Mouse (Mus musculus): ENCODE measurements around the gene Ern1. TPM values are rescaled to one million over a fixed set of nuclear protein-coding genes. Genes with fewer than 3 reads are reported as not detected.

Ern1 gene
- polyA plus RNA-seq (2015; fragmentation: Illumina TruSeq; extraction: RNeasy Lipid Tissue Mini Kit (QIAGEN cat#74804); ENCODE audit: insufficient read depth, low replicate concordance) = 17.4 TPM

DNA sequence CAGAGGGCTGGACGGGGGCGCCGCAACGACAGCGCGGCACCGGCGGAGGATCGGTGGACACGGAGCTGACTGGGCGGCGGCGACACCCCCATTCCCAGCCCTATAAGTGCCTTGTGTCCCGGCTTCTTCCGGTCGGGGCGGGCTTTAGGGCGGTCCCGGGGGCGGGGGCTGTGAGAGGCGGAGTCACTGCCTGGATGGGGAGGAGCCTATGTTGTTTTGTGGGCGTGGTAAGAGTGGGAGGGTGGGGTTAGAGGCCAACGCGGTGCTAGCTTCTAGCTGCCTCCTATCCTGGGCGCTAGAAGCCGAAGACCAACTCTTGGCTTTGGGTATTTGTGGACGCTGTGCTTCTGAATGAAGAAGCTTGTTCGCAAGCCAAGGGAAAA, at the start of gene Ern1:
Gene Ern1, minus strand, starts transcription at position 120 of the 383 bp plus-strand sequence.

DNA sequence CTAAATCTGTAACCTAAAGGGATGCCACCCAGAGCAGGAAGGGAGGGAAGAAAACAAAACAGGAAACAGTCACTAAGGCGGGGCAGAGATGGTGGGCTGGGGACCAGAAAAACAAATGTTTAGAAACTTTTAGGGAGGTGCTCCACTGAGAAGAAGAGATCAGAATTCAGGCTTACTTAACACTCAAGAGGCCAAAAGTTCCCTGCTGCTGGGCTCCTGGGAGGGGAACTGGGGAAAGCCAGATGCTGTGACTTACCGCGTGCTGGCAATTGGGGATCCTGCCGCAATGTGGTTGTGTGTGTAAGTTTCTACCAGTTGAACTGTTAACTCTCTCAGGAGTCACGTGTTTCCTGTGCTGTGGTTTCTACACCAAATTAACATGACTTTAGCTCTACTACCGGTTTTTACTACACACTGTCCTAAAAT, 99.8 kb downstream of the Ern1 start, which contains the start of gene Icam2:
Gene Icam2, minus strand, starts transcription at position 285 of the 426 bp plus-strand sequence.

DNA sequence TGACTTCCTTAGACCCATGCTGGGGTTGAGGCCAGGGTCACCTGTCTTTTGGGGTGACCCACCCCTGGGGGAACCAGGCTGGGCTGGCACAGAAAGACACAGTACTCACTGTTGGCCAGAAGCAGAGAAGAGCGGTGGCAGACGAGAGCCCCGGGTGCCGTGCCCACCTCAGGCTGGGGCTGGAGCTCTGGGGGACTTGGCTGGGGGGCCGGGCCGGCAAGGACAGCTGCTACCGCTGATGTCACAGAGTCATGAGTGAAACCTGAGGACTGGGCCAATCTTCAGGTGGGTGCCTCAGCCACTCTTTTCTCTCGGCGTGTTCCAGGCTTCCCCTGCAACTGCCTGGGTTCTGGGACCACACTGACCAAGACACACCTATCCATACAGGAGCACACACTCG, 122.3 kb downstream of the Ern1 start, which contains the start of gene Prr29:
Gene Prr29, plus strand, starts transcription at position 107 of the 400 bp plus-strand sequence.

GRCm38 (mm10) chr11:106353188-106353587, 134.5 kb downstream of the Ern1 start, which contains the start of gene Scn4a:
TSS of gene Scn4a (minus strand) at chr11:106353288.

Other genes starting within 250 kb of the Ern1 start
- gene Ftsj3, start 231.8 kb downstream of the Ern1 start, polyA plus RNA-seq (2015; fragmentation: Illumina TruSeq; extraction: RNeasy Lipid Tissue Mini Kit (QIAGEN cat#74804); ENCODE audit: insufficient read depth, low replicate concordance) = 75.9 TPM
- 94.7 TPM for gene Psmc5, start 231.7 kb downstream of the Ern1 start, polyA plus RNA-seq (2015; fragmentation: Illumina TruSeq; extraction: RNeasy Lipid Tissue Mini Kit (QIAGEN cat#74804); ENCODE audit: insufficient read depth, low replicate concordance)
- gene Smarcd2, start 214.9 kb downstream of the Ern1 start, polyA plus RNA-seq (2015; fragmentation: Illumina TruSeq; extraction: RNeasy Lipid Tissue Mini Kit (QIAGEN cat#74804); ENCODE audit: insufficient read depth, low replicate concordance) = 94.5 TPM
- 0.26 TPM for gene Tcam1, start 211.2 kb downstream of the Ern1 start, polyA plus RNA-seq (2015; fragmentation: Illumina TruSeq; extraction: RNeasy Lipid Tissue Mini Kit (QIAGEN cat#74804); ENCODE audit: insufficient read depth, low replicate concordance)
- gene Gh, start 186.0 kb downstream of the Ern1 start, polyA plus RNA-seq (2015; fragmentation: Illumina TruSeq; extraction: RNeasy Lipid Tissue Mini Kit (QIAGEN cat#74804); ENCODE audit: insufficient read depth, low replicate concordance) = 1.0 TPM
- gene Cd79b, start 173.1 kb downstream of the Ern1 start, polyA plus RNA-seq (2015; fragmentation: Illumina TruSeq; extraction: RNeasy Lipid Tissue Mini Kit (QIAGEN cat#74804); ENCODE audit: insufficient read depth, low replicate concordance) = 960 TPM
- gene Scn4a, start 134.6 kb downstream of the Ern1 start, polyA plus RNA-seq (2015; fragmentation: Illumina TruSeq; extraction: RNeasy Lipid Tissue Mini Kit (QIAGEN cat#74804); ENCODE audit: insufficient read depth, low replicate concordance) = 6.6 TPM
- gene Prr29, start 122.4 kb downstream of the Ern1 start, polyA plus RNA-seq (2015; fragmentation: Illumina TruSeq; extraction: RNeasy Lipid Tissue Mini Kit (QIAGEN cat#74804); ENCODE audit: insufficient read depth, low replicate concordance) = 0.33 TPM
- gene Icam2, start 99.8 kb downstream of the Ern1 start, polyA plus RNA-seq (2015; fragmentation: Illumina TruSeq; extraction: RNeasy Lipid Tissue Mini Kit (QIAGEN cat#74804); ENCODE audit: insufficient read depth, low replicate concordance) = 103 TPM
- gene Tex2, start 125.6 kb upstream of the Ern1 start, polyA plus RNA-seq (2015; fragmentation: Illumina TruSeq; extraction: RNeasy Lipid Tissue Mini Kit (QIAGEN cat#74804); ENCODE audit: insufficient read depth, low replicate concordance) = 15.6 TPM

Data from spleen, adult 10 weeks (tissue).